Mouse (Mus musculus) intestine, postnatal 0 days (tissue): ENCODE data around the gene Inka2. TPM values are rescaled to one million over a fixed set of nuclear protein-coding genes. Genes with fewer than 3 reads are reported as not detected.
A peak's percentile ranks its signal among the peaks of the same experiment; 100 is the strongest.

Experiments used
- ATAC-seq: fragments of 200-750 bp; cut with Nextera tagmentation; 2 replicates; pipeline ENCODE4 v1.8.0; 2017; ENCODE audit warnings: mild to moderate bottlenecking, moderate TSS enrichment, moderate library complexity
- H3K27ac ChIP-seq: fragments of 300-500 bp; sonication (generic); 2 replicates; pipeline ENCODE4 v1.5.1; 2014; ENCODE audit warnings: mild to moderate bottlenecking, low read depth, low read length, moderate library complexity
- H3K27me3 ChIP-seq: fragments of 300-500 bp; sonication (generic); replicated peaks from 2 replicates; pipeline ENCODE4 v1.6.1; 2014; ENCODE audit warnings: low read length, mixed read lengths; ENCODE audit not compliant: control insufficient read depth, insufficient read depth
- H3K36me3 ChIP-seq: fragments of 300-500 bp; sonication (generic); 2 replicates; pipeline ENCODE4 v1.6.1; 2014; ENCODE audit warnings: mild to moderate bottlenecking, moderate library complexity; ENCODE audit not compliant: control insufficient read depth, insufficient read depth
- H3K4me1 ChIP-seq: fragments of 300-500 bp; sonication (generic); replicated peaks from 2 replicates; pipeline ENCODE4 v1.6.1; 2014; ENCODE audit warnings: antibody characterized with exemption, low read length, mixed read lengths; ENCODE audit not compliant: control insufficient read depth, insufficient read depth
- H3K4me2 ChIP-seq: fragments of 300-500 bp; sonication (generic); replicated peaks from 2 replicates; pipeline ENCODE4 v1.6.1; 2014; ENCODE audit warnings: low read depth, mild to moderate bottlenecking, moderate library complexity
- H3K4me3 ChIP-seq: fragments of 300-500 bp; sonication (generic); 2 replicates; pipeline ENCODE4 v1.5.1; 2014; ENCODE audit warnings: low read depth, low read length
- H3K9ac ChIP-seq: fragments of 300-500 bp; sonication (generic); 2 replicates; pipeline ENCODE4 v1.6.1; 2014; ENCODE audit warnings: mild to moderate bottlenecking, low read depth, low read length
- H3K9me3 ChIP-seq: fragments of 300-500 bp; sonication (generic); 2 replicates; pipeline ENCODE4 v1.6.1; 2016; ENCODE audit warnings: mixed run types; ENCODE audit not compliant: control insufficient read depth
- CTCF ChIP-seq: sonication (generic); IDR thresholded peaks from 2 replicates; pipeline ENCODE4 v1.5.1; 2016; ENCODE audit warnings: low read depth, mild to moderate bottlenecking, control low read depth, antibody characterized with exemption, moderate library complexity
- WGBS: fragments of 180-500 bp; shearing (Covaris S2); extraction: QIAGEN DNeasy Blood & Tissue Kit; methylation state at CpG from one replicate; pipeline ENCODE4 v1.1.7; 2014; 5-methylcytosine and 5-hydroxymethylcytosine counted together
- polyA plus RNA-seq: library from polyadenylated mRNA; unstranded; fragments of >200 nt; fragmentation: Nextera tagmentation; extraction: Ambion mirVana; gene quantifications from 2 replicates; pipeline ENCODE4 v1.2.1, GENCODE M21; 2015

Gene Inka2
- polyA plus RNA-seq: 1.5 and 2.3 TPM in 2 replicates

DNA sequence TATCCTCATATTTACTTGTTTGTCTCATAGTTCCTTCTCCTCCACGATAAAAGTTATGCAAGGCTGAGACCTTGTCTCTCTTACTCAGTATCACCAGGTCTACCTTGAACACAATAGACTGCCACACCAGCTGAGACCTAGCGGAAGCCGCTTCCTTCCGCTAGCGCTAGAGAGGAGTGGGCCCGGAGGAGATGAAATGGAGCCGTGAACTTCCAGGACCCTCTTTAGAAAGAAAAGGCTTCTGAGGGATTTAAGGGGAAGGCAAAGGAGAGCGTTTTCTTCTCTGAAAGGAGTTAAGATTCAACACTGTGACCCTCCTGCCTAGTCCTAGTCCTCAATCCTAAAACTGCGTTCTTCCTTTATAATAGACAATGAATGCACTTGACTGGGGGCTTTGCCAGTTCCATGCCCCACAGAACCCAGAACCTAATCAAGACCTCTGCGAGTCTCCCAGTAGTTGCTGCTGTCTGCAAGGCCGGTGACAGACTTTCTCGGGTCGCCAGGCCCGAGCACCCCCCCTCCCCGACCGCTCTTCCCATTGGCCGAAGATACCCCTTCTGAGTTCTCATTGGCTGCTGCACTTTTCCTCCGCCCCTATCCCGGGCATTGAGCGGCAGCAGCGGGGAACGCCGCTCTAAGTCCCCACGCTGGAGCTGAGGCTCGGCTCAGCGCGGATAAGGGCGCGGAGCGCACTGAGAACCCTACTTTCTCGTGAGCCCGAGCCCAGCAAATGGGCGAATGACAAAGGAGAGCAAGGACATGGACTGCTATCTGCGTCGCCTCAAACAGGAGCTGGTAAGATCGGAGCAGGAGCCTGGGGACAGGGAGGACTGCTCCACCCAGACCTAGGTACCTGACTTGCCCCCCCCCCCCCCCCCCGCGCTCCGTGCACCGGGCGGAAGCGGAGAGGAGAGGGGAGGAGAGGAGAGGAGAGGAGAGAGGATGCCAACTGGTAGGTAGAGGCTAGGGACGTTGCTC lies at the start of gene Inka2:
TSS of gene Inka2 (plus strand) at position 569 of the 978 bp plus-strand sequence.
- Histone ChIP-seq H3K9ac (peak within 1 kb of the TSS; percentile 57), H3K27ac (no peak within 1 kb of the TSS), H3K4me1 (peaks cover 4% of the 10 kb centered on the region; the same call in 1 of the 2 replicates), H3K4me2 (peak within 1 kb of the TSS; percentile 97), H3K4me3 (peak within 1 kb of the TSS; percentile 48), H3K27me3 (no peaks in the 10 kb centered on the region), H3K9me3 (no peaks in the 10 kb centered on the region), H3K36me3 (no peaks in the 10 kb centered on the region)
- 11% methylated on average over 37 of the region's 43 CpGs for WGBS
- TF ChIP-seq CTCF: no peak
- peak; percentile 80 for ATAC-seq

- Histone ChIP-seq H3K4me2 (no peak overlapping the region), H3K27ac (no peak overlapping the region), H3K9me3 (no peaks in the 10 kb centered on the region), H3K4me3 (no peak overlapping the region), H3K9ac (no peak overlapping the region), H3K27me3 (no peaks in the 10 kb centered on the region), H3K4me1 (no peaks in the 10 kb centered on the region), H3K36me3 (no peaks in the 10 kb centered on the region)
- no peak for ATAC-seq
- 84% methylated on average over 11 of the region's 11 CpGs for WGBS
- no peak for TF ChIP-seq CTCF
Measured at GRCm38 (mm10) chr3:105655031-105655585, 49.3 kb upstream of the Inka2 start.

- Histone ChIP-seq H3K9ac (no peak overlapping the region), H3K27ac (no peak overlapping the region), H3K4me1 (no peaks in the 10 kb centered on the region), H3K4me2 (no peak overlapping the region), H3K9me3 (no peaks in the 10 kb centered on the region), H3K27me3 (no peaks in the 10 kb centered on the region), H3K36me3 (no peaks in the 10 kb centered on the region), H3K4me3 (no peak overlapping the region)
- no peak for ATAC-seq
- no peak for TF ChIP-seq CTCF
- 34% methylated on average over 2 of the region's 2 CpGs for WGBS
Measured at GRCm38 (mm10) chr3:105660530-105660929, 43.9 kb upstream of the Inka2 start.

GRCm38 (mm10) chr3:105663043-105663442 lies 41.4 kb upstream of the Inka2 start:
- Histone ChIP-seq H3K4me3 (no peak overlapping the region), H3K27me3 (no peaks in the 10 kb centered on the region), H3K4me2 (no peak overlapping the region), H3K4me1 (no peaks in the 10 kb centered on the region), H3K9me3 (no peaks in the 10 kb centered on the region), H3K27ac (no peak overlapping the region), H3K36me3 (no peaks in the 10 kb centered on the region), H3K9ac (no peak overlapping the region)
- WGBS: 34% methylated on average over 8 of the region's 8 CpGs
- no peak for ATAC-seq
- TF ChIP-seq CTCF: peak; percentile 43

- H3K36me3 ChIP-seq: no peaks in the 10 kb centered on the region
- no peak overlapping the region for H3K27ac ChIP-seq
- 78% methylated on average over 9 of the region's 9 CpGs for WGBS
- no peak for ATAC-seq
- TF ChIP-seq CTCF: no peak
- H3K9ac ChIP-seq: no peak overlapping the region
- H3K9me3 ChIP-seq: no peaks in the 10 kb centered on the region
- no peak overlapping the region for H3K4me3 ChIP-seq
- no peak overlapping the region for H3K4me2 ChIP-seq
- H3K27me3 ChIP-seq: no peaks in the 10 kb centered on the region
- no peaks in the 10 kb centered on the region for H3K4me1 ChIP-seq
Measured at GRCm38 (mm10) chr3:105665105-105665765, 39.2 kb upstream of the Inka2 start.

DNA sequence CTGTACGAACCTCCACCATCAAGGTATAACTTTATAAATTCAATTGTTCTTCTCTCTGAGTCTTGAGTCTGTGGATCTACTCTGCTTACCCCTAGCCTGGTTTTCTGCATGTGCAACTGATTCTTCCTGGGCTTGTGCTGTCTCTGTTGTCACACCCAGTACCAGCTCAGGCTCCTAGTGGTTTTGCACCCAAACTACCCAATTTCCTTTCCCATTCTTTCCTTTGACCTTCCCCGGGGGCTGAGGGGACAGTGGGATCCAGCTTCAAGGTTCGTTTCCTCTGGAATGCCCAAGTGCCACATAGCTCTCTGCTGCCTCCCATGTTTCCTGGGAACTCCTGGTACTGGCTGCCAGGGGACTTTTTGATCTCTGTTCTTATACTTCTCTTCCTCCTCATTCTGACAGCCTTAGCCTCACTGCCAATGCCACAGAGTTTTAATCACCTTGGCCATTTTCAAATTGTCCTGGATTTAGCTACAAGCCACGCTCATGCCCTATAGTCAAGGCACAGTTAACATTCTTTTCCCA lies 37.3 kb upstream of the Inka2 start:
- Histone ChIP-seq H3K4me2 (no peak overlapping the region), H3K27ac (no peak overlapping the region), H3K9ac (no peak overlapping the region), H3K9me3 (no peaks in the 10 kb centered on the region), H3K36me3 (no peaks in the 10 kb centered on the region), H3K27me3 (no peaks in the 10 kb centered on the region), H3K4me1 (no peaks in the 10 kb centered on the region), H3K4me3 (no peak overlapping the region)
- ATAC-seq: no peak
- peak; percentile 15; the same call in 1 of the 2 replicates for TF ChIP-seq CTCF
- 65% methylated on average over 4 of the region's 4 CpGs for WGBS
